Mouse (Mus musculus): ENCODE measurements around the gene Zfyve1.

The Zfyve1 gene

DNA sequence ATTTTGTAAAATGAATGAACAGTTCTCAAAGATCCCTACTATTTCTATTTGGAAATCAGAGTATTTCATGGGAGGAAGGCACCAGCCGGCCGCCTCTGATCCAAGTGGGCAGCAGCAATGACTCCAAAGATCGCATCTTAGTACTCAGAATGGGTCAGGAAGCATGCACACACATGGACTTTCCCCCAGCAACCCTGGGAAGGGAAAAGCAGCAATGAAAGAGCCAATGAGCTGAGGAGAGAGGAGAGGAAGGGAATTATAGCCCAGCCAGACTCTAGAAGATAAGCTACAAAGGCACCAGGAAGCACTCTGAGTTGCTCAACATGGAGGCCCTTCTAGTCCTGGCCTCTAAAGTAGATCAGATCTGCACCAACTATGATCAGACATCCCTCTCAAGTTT is 16.7 kb downstream of the Zfyve1 start:
- DNase-seq (ENCODE audit: low spot score in 2 of 2), result no peak

- DNase-seq (ENCODE audit: low spot score in 2 of 2), result no peak
These were observed 18.0 kb downstream of the Zfyve1 start for GRCm38 (mm10) chr12:83578896-83579569.

GRCm38 (mm10) chr12:83578356-83578755 is 18.7 kb downstream of the Zfyve1 start:
- no peak for DNase-seq (ENCODE audit: low spot score in 2 of 2)

- DNase-seq (ENCODE audit: low spot score in 2 of 2), result no peak
These were observed 19.6 kb downstream of the Zfyve1 start for GRCm38 (mm10) chr12:83577445-83577844.

- no peak for DNase-seq (ENCODE audit: low spot score in 2 of 2)
These were observed 24.3 kb downstream of the Zfyve1 start for GRCm38 (mm10) chr12:83572717-83573116.

GRCm38 (mm10) chr12:83569866-83570265 is 27.2 kb downstream of the Zfyve1 start:
- DNase-seq (ENCODE audit: low spot score in 2 of 2), result no peak

DNA sequence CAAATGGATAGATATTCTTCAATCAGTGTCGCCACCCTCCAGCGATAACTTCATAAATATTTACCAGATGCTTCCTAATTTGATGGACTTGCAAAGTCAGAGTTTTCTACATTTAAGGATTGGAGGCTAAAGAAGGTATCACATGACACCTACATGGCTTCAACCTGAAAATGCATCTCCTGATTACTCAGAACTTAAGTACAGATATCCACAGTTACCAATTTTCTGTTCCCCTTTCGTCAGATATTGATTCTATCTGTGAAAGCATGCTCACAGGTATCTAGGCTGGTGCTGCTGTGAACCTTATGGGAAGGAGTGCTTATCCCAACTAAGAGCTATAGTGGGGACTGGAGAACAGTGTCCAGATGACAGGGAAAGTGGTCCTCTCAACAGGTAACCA is 34.4 kb downstream of the Zfyve1 start:
- no peak for DNase-seq (ENCODE audit: low spot score in 2 of 2)

GRCm38 (mm10) chr12:83560189-83560588 is 36.8 kb downstream of the Zfyve1 start:
- DNase-seq (ENCODE audit: low spot score in 2 of 2), result no peak

DNA sequence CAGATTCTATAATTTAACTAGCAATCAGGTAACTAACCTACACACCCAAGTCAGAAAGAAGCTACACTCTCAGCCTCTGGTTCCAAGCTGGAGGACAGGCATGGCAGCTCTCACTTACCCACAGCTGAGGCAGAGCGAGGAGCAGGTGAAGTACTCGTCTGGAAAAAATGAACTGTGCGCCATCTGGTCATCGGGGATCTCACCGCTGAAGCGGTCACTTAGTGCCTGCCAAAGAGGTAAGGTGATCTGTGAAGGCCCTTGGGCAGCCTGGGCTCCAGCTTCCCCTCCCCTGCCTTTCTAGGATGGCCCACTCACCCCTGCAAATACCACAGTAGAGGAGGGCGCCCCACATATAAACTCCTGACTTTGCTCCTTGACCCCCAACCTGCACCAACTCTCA is 38.5 kb downstream of the Zfyve1 start:
- no peak for DNase-seq (ENCODE audit: low spot score in 2 of 2)

DNA sequence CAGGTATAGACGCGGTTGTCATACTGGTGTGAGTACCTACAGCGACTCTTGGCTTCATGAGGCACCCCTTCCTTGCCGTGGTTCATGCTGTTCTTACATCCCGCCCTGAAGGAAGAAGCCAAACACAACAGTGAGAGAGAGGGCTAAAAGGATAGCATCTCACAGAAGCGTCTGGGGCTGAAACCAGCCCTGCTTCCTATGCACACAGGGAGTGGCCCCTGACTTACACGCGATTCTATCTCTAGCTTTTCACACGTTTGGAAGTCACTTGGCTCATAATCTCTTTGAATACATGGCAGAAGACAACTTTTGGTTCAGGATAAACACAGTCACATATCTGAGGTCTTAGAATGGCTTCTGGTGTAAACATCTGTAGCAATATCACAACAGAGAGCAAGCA is 41.4 kb downstream of the Zfyve1 start:
- no peak for DNase-seq (ENCODE audit: low spot score in 2 of 2)

GRCm38 (mm10) chr12:83553816-83554215 is 43.2 kb downstream of the Zfyve1 start:
- DNase-seq (ENCODE audit: low spot score in 2 of 2), result no peak

GRCm38 (mm10) chr12:83551305-83551704 is 45.7 kb downstream of the Zfyve1 start:
- no peak for DNase-seq (ENCODE audit: low spot score in 2 of 2)

GRCm38 (mm10) chr12:83544791-83545190 is 52.2 kb downstream of the Zfyve1 start:
- no peak for DNase-seq (ENCODE audit: low spot score in 2 of 2)

GRCm38 (mm10) chr12:83543997-83544396 is 53.0 kb downstream of the Zfyve1 start:
- DNase-seq (ENCODE audit: low spot score in 2 of 2), result no peak

DNA sequence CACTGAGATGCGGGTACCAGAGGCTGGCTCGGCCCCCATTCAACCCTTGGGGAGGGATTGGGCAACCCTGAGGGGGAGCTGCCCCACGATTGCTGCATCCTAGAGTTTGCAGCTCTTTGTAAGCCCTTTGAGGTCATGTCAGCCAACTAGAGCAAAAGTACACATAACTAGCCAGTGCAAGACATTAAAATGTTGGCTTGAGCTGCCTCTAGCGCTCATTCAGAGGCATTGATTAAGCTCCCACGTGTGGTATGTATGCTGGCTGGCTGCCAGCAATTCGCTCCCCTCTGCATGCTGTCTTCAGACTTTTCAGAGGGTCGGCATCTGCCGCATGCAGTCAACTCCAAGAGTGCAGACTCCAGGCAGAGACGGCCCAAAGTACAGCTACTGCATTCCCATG is 61.0 kb downstream of the Zfyve1 start:
- no peak for DNase-seq (ENCODE audit: low spot score in 2 of 2)

DNA sequence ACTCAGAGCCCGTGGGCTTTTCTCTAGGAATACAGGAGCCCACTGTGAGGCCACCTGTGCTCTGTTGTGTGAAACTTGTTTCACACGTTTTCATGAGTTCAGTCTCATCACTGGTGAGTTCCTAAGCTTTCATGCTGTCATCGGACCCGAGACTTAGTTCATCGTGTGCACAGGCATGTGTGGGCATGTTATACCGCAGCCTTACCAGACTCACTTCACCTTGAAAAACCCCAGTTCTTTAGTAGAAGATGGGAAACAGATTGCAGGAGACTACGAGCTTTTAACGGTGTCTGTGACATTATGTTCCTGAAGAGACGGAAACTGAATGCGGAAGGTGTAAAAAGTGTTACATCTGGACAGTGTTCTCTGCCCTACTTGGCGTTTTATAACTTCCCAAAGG is 61.6 kb downstream of the Zfyve1 start:
- no peak for DNase-seq (ENCODE audit: low spot score in 2 of 2)

GRCm38 (mm10) chr12:83534190-83534589 is 62.8 kb downstream of the Zfyve1 start:
- no peak for DNase-seq (ENCODE audit: low spot score in 2 of 2)

GRCm38 (mm10) chr12:83532966-83533365 is 64.1 kb downstream of the Zfyve1 start:
- DNase-seq (ENCODE audit: low spot score in 2 of 2), result no peak

- DNase-seq (ENCODE audit: low spot score in 2 of 2), result no peak
These were observed 65.0 kb downstream of the Zfyve1 start for GRCm38 (mm10) chr12:83531992-83532391.

GRCm38 (mm10) chr12:83528665-83529064 is 68.4 kb downstream of the Zfyve1 start:
- no peak for DNase-seq (ENCODE audit: low spot score in 2 of 2)

DNA sequence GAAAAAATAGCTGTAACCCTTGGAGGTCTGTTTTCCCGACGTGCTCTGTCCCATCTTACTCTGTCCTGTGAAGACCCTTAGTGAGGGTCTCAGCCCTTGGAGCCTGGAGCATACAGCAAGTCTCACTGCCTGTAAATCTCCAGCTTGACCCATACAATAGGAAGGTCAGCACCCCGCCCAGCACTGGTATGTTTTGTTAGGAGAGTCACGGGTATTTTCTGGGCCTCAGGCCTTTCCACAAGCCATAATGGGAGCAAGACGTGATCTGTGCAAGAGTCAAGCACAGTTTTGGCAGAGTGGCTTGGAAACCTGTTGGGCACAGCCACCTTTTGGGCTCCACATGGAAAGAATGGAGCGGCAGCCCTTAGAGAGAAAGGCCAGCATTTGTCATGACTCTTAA is 69.2 kb downstream of the Zfyve1 start:
- no peak for DNase-seq (ENCODE audit: low spot score in 2 of 2)

- DNase-seq (ENCODE audit: low spot score in 2 of 2), result no peak
These were observed 71.0 kb downstream of the Zfyve1 start for GRCm38 (mm10) chr12:83525822-83526544.

DNA sequence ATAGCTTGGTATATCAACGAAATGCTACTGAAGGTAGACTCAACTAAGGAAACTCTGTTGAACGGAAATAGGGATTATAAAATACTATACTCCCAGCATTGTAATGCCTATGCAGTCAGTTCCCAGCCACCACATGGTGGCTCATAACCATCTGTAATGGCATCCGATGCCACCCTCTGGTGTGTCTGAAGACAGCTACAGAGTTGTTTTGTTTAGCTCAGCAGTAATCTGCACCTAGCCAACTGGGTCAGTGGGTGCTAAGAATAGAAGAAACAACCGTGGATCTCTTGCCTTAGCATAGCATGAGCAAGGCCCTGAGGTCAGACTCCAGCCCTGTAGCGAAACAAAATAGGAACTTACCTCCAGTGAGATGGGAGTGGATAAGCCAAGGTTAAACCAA is 72.7 kb downstream of the Zfyve1 start:
- DNase-seq (ENCODE audit: low spot score in 2 of 2), result no peak

DNA sequence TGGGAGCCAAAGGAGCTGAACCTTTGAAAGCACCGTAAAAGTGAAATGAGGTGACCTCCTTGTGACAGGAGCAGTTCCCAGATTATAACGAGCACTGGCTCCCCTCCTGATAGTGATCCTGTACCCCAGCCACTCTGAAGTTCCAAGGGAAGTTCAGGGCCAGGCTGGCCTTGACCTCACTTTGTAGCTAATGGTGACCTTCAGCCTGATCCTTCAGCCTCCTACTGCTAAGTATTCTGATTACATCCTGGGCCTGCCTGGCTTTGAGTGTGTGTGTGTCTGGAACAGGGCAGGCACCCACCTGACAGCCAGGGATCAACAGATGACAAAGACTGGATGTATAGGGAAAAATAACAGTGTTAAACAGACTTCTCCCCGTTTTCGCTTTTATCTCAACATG is 73.1 kb downstream of the Zfyve1 start:
- no peak for DNase-seq (ENCODE audit: low spot score in 2 of 2)
